Mouse (Mus musculus) limb, embryonic 13.5 days (tissue): ENCODE results near the gene Fads3. TPM values are rescaled to one million over a fixed set of nuclear protein-coding genes. Genes with fewer than 3 reads are reported as not detected.

Source experiments
- ATAC-seq: fragments of 200-750 bp; cut with Nextera tagmentation; 2 replicates; pipeline ENCODE4 v1.8.0; 2017; ENCODE audit warnings: low read depth, moderate number of reproducible peaks, moderate TSS enrichment; ENCODE audit not compliant: low FRiP score
- H3K27ac ChIP-seq: fragments of 300-500 bp; sonication (generic); 2 replicates; pipeline ENCODE4 v1.5.1; 2015; ENCODE audit warnings: inconsistent platforms, mild to moderate bottlenecking, moderate library complexity
- H3K27me3 ChIP-seq: fragments of 300-500 bp; sonication (generic); 2 replicates; pipeline ENCODE4 v1.6.1; 2015; ENCODE audit warnings: mild to moderate bottlenecking, inconsistent platforms
- H3K36me3 ChIP-seq: fragments of 300-500 bp; sonication (generic); 2 replicates; pipeline ENCODE4 v1.6.1; 2015; ENCODE audit warnings: inconsistent platforms, mild to moderate bottlenecking, moderate library complexity
- H3K4me1 ChIP-seq: fragments of 300-500 bp; sonication (generic); 2 replicates; pipeline ENCODE4 v1.6.1; 2015; ENCODE audit warnings: inconsistent platforms
- H3K4me2 ChIP-seq: fragments of 300-500 bp; sonication (generic); replicated peaks from 2 replicates; pipeline ENCODE4 v1.6.1; 2015; ENCODE audit warnings: inconsistent platforms, mild to moderate bottlenecking, moderate library complexity
- H3K4me3 ChIP-seq: fragments of 300-500 bp; sonication (generic); 2 replicates; pipeline ENCODE4 v1.5.1; 2015; ENCODE audit warnings: moderate library complexity, mild to moderate bottlenecking, inconsistent platforms
- H3K9ac ChIP-seq: fragments of 300-500 bp; sonication (generic); 2 replicates; pipeline ENCODE4 v1.6.1; 2015; ENCODE audit warnings: mild to moderate bottlenecking, inconsistent platforms
- H3K9me3 ChIP-seq: fragments of 300-500 bp; sonication (generic); 2 replicates; pipeline ENCODE4 v1.6.1; 2016; ENCODE audit warnings: inconsistent platforms
- WGBS: fragments of 180-500 bp; shearing (Covaris S2); methylation state at CpG from one replicate; pipeline ENCODE4 v1.1.7; 2015; 5-methylcytosine and 5-hydroxymethylcytosine counted together
- polyA plus RNA-seq: library from polyadenylated mRNA; unstranded; fragments of >200 nt; fragmentation: Nextera tagmentation; extraction: Ambion mirVana; gene quantifications from 2 replicates; pipeline ENCODE4 v1.2.1, GENCODE M21; 2015

Fads3 gene
- polyA plus RNA-seq, 1 experiment from 2014 or later: 10.0 TPM

DNA sequence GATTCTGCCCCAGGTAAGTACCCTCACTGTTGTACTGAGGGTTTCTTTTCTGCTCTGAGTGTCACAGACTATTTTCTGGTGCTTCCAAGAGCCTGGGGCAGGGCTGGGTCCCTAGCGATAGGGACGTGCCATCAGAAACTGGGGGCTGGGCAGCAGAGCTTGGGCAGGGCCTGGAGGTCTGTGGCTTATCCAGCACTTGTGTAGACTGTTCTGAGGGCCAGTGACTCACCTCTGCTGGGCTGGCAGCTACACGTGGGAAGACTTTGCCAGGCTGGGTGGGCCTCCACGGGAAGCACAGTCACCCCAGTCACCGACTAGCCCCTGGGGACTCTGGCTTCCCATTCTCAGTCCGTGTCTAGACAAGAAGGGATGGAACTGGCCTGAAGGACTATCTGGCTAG lies 863 bp downstream of the Fads3 start:
- no peak overlapping the region for H3K27ac ChIP-seq
- no peaks in the 10 kb centered on the region for H3K36me3 ChIP-seq
- H3K9me3 ChIP-seq: no peaks in the 10 kb centered on the region
- H3K4me3 ChIP-seq: peak overlapping the region; percentile 70
- peaks cover 36% of the 10 kb centered on the region for H3K4me1 ChIP-seq
- peaks cover 5% of the 10 kb centered on the region; the same call in 1 of the 2 replicates for H3K27me3 ChIP-seq
- H3K9ac ChIP-seq: peak overlapping the region; percentile 84
- 64% methylated on average over 6 of the region's 6 CpGs for WGBS
- 0 out of 2 replicates have a peak, but pooled peaks have one; percentile 0 for ATAC-seq
- H3K4me2 ChIP-seq: peak overlapping the region; percentile 97

- no peak for ATAC-seq
- H3K27me3 ChIP-seq: peaks cover 5% of the 10 kb centered on the region; the same call in 1 of the 2 replicates
- 82% methylated on average over 4 of the region's 4 CpGs for WGBS
- H3K4me1 ChIP-seq: peaks cover 35% of the 10 kb centered on the region
- H3K9me3 ChIP-seq: no peaks in the 10 kb centered on the region
- H3K4me3 ChIP-seq: peak overlapping the region; percentile 70; the same call in 1 of the 2 replicates
- H3K9ac ChIP-seq: no peak overlapping the region
- H3K27ac ChIP-seq: no peak overlapping the region
- peak overlapping the region; percentile 97 for H3K4me2 ChIP-seq
- no peaks in the 10 kb centered on the region for H3K36me3 ChIP-seq
Observed at GRCm38 (mm10) chr19:10042816-10043215, 1.4 kb downstream of the Fads3 start.

- H3K27ac ChIP-seq: no peak overlapping the region
- H3K27me3 ChIP-seq: peaks cover 5% of the 10 kb centered on the region; the same call in 1 of the 2 replicates
- H3K9ac ChIP-seq: no peak overlapping the region
- no peaks in the 10 kb centered on the region for H3K36me3 ChIP-seq
- no peak for ATAC-seq
- H3K4me3 ChIP-seq: no peak overlapping the region
- no peak overlapping the region for H3K4me2 ChIP-seq
- no peaks in the 10 kb centered on the region for H3K9me3 ChIP-seq
- peaks cover 32% of the 10 kb centered on the region for H3K4me1 ChIP-seq
Observed at GRCm38 (mm10) chr19:10043643-10044042, 2.3 kb downstream of the Fads3 start.

GRCm38 (mm10) chr19:10045707-10046106 lies 4.3 kb downstream of the Fads3 start:
- no peaks in the 10 kb centered on the region for H3K36me3 ChIP-seq
- no peak for ATAC-seq
- H3K27ac ChIP-seq: no peak overlapping the region
- no peak overlapping the region for H3K4me3 ChIP-seq
- H3K27me3 ChIP-seq: peaks cover 5% of the 10 kb centered on the region; the same call in 1 of the 2 replicates
- H3K4me1 ChIP-seq: peaks cover 25% of the 10 kb centered on the region
- WGBS: 77% methylated on average over 2 of the region's 2 CpGs
- H3K9ac ChIP-seq: no peak overlapping the region
- H3K9me3 ChIP-seq: no peaks in the 10 kb centered on the region
- H3K4me2 ChIP-seq: no peak overlapping the region

GRCm38 (mm10) chr19:10046346-10046745 lies 5.0 kb downstream of the Fads3 start:
- Histone ChIP-seq H3K36me3 (no peaks in the 10 kb centered on the region), H3K9ac (no peak overlapping the region), H3K4me2 (no peak overlapping the region), H3K27me3 (peaks cover 5% of the 10 kb centered on the region; the same call in 1 of the 2 replicates), H3K4me3 (no peak overlapping the region), H3K27ac (no peak overlapping the region), H3K4me1 (peaks cover 25% of the 10 kb centered on the region), H3K9me3 (no peaks in the 10 kb centered on the region)
- no peak for ATAC-seq
- WGBS: 63% methylated on average over 4 of the region's 4 CpGs

DNA sequence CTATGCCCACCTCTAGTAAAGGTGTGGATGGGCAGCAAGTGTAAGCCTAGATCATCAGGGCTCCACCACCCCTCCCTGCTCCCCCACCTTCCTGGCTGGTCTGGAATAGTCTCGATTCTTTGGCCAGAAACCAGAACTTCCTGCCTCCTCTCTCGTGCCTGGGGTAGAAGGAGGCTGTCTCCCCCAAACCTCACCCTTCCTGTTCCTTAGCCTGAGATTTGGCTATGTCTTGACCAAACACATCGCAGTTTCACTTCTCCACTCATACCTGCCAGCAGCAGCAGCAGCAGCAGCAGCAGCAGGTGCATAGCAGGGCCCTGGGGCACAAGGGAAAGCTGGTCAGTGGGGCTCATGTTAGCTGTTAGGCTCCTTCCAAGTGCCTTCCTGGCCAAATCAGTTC lies 5.6 kb downstream of the Fads3 start:
- Histone ChIP-seq H3K9ac (no peak overlapping the region), H3K4me2 (no peak overlapping the region), H3K9me3 (no peaks in the 10 kb centered on the region), H3K27me3 (peaks cover 5% of the 10 kb centered on the region; the same call in 1 of the 2 replicates), H3K4me3 (no peak overlapping the region), H3K27ac (no peak overlapping the region), H3K36me3 (no peaks in the 10 kb centered on the region), H3K4me1 (peaks cover 23% of the 10 kb centered on the region)
- no peak for ATAC-seq
- WGBS: 41% methylated on average over 3 of the region's 3 CpGs

GRCm38 (mm10) chr19:10049533-10049932 lies 8.2 kb downstream of the Fads3 start:
- Histone ChIP-seq H3K36me3 (peaks cover 13% of the 10 kb centered on the region), H3K9me3 (no peaks in the 10 kb centered on the region), H3K9ac (no peak overlapping the region), H3K27me3 (no peaks in the 10 kb centered on the region), H3K4me1 (peaks cover 11% of the 10 kb centered on the region), H3K27ac (no peak overlapping the region), H3K4me3 (no peak overlapping the region), H3K4me2 (no peak overlapping the region)
- no peak for ATAC-seq

- Histone ChIP-seq H3K9me3 (no peaks in the 10 kb centered on the region), H3K4me3 (no peak overlapping the region), H3K4me1 (peaks cover 11% of the 10 kb centered on the region), H3K27me3 (no peaks in the 10 kb centered on the region), H3K9ac (no peak overlapping the region), H3K36me3 (peaks cover 21% of the 10 kb centered on the region), H3K4me2 (no peak overlapping the region), H3K27ac (no peak overlapping the region)
- WGBS: 63% methylated on average over 2 of the region's 2 CpGs
- no peak for ATAC-seq
Observed at GRCm38 (mm10) chr19:10050438-10050837, 9.1 kb downstream of the Fads3 start.

GRCm38 (mm10) chr19:10052698-10053097 lies 11.3 kb downstream of the Fads3 start:
- Histone ChIP-seq H3K9ac (no peak overlapping the region), H3K36me3 (peaks cover 39% of the 10 kb centered on the region), H3K4me2 (no peak overlapping the region), H3K4me3 (no peak overlapping the region), H3K27me3 (no peaks in the 10 kb centered on the region), H3K9me3 (no peaks in the 10 kb centered on the region), H3K27ac (no peak overlapping the region), H3K4me1 (peaks cover 8% of the 10 kb centered on the region)
- WGBS: 87% methylated on average over 4 of the region's 4 CpGs
- no peak for ATAC-seq

- 97% methylated on average over 10 of the region's 10 CpGs for WGBS
- no peak overlapping the region for H3K27ac ChIP-seq
- no peak for ATAC-seq
- no peaks in the 10 kb centered on the region for H3K27me3 ChIP-seq
- no peak overlapping the region for H3K9ac ChIP-seq
- no peaks in the 10 kb centered on the region for H3K9me3 ChIP-seq
- peaks cover 10% of the 10 kb centered on the region for H3K4me1 ChIP-seq
- no peak overlapping the region for H3K4me3 ChIP-seq
- no peak overlapping the region for H3K4me2 ChIP-seq
- peaks cover 45% of the 10 kb centered on the region for H3K36me3 ChIP-seq
Observed at GRCm38 (mm10) chr19:10053692-10054260, 12.4 kb downstream of the Fads3 start.

GRCm38 (mm10) chr19:10054361-10055075 lies 13.1 kb downstream of the Fads3 start:
- Histone ChIP-seq H3K9me3 (no peaks in the 10 kb centered on the region), H3K4me3 (no peak overlapping the region), H3K9ac (no peak overlapping the region), H3K27me3 (no peaks in the 10 kb centered on the region), H3K36me3 (peaks cover 45% of the 10 kb centered on the region), H3K27ac (no peak overlapping the region), H3K4me1 (peaks cover 9% of the 10 kb centered on the region), H3K4me2 (no peak overlapping the region)
- no peak for ATAC-seq
- 87% methylated on average over 6 of the region's 6 CpGs for WGBS

DNA sequence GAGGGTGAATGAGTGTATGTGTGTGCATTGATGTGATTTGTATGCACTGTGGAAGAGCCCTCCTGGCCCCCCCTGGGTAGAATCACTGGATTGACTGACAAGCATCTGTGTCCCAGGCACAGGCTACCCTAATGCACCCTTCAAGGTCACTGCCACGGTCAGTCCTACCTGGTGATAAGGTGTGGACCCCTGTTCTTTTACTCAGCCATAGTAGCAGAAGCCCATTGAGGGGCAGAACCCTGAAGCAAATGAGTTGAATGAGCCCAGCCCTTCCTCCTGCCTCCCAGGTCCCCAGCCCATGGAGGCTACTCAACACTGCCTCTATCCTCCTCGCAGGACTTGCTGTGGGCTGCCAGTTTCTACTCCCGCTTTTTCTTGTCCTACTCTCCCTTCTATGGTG lies 13.9 kb downstream of the Fads3 start:
- ATAC-seq: no peak
- Histone ChIP-seq H3K27me3 (no peaks in the 10 kb centered on the region), H3K4me2 (no peak overlapping the region), H3K4me3 (no peak overlapping the region), H3K9me3 (no peaks in the 10 kb centered on the region), H3K27ac (no peak overlapping the region), H3K36me3 (peaks cover 45% of the 10 kb centered on the region), H3K4me1 (peaks cover 7% of the 10 kb centered on the region), H3K9ac (no peak overlapping the region)
- WGBS: 80% methylated on average over 3 of the region's 3 CpGs
